Mouse (Mus musculus) lung, adult 2 months (tissue): ENCODE results near the gene Fgf22.

ENCODE experiments used
- CTCF ChIP-seq: fragments of 200-500 bp; IDR thresholded peaks from 2 replicates; pipeline ENCODE4 v1.5.1; 2011; ENCODE audit warnings: mild to moderate bottlenecking, low read length, control low read depth; ENCODE audit not compliant: insufficient read depth
- POLR2A ChIP-seq: fragments of 200-500 bp; IDR thresholded peaks from 2 replicates; pipeline ENCODE4 v1.6.1; 2011; ENCODE audit warnings: low read depth, mild to moderate bottlenecking, control low read depth, low read length, borderline replicate concordance; ENCODE audit errors: extremely low read depth

- TF ChIP-seq CTCF: 0 out of 2 replicates have a peak, but pooled peaks have one; percentile 13
- TF ChIP-seq POLR2A: no peak
Observed at GRCm38 (mm10) chr10:79712029-79712428, 42.8 kb upstream of the Fgf22 start.
